Mouse (Mus musculus): ENCODE results near the gene Mmp19.

The Mmp19 gene

DNA sequence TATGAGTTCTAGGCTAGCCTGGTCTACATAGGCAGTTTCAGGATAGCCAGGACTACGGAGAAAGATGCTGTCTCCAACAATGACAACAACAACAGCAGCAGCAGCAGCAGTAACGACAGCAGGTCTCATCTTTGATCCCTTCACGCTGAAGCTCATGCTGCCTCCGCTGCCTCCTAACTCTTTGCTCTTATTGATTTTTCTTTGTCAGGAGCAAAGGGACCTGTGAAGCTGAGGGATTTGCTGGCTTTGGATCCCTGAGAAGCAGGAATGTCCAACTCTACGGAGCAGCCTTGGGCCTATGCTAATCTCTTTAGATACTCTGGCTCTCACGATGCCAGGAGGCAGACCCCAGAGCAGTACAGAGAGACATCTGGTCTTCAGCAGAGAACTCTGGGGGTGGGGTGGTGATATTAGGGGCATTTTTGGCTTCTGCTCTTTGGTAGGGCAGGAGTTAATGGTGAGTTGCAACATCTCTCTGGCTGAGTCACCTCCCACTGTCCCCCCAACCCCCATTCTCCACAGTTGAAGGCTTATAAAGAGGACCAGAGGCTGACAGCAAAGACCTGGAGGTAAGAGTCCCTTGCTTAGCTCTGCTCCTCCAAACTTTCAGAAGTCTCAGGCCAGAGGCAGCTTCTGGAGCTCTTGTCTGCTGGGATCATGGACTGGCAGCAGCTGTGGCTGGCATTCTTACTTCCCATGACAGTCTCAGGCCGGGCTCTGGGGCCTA lies at the start of gene Mmp19:
TSS of gene Mmp19 (plus strand) at position 513 of the 727 bp plus-strand sequence.
- no peak for DNase-seq (ENCODE audit: low spot score)

DNA sequence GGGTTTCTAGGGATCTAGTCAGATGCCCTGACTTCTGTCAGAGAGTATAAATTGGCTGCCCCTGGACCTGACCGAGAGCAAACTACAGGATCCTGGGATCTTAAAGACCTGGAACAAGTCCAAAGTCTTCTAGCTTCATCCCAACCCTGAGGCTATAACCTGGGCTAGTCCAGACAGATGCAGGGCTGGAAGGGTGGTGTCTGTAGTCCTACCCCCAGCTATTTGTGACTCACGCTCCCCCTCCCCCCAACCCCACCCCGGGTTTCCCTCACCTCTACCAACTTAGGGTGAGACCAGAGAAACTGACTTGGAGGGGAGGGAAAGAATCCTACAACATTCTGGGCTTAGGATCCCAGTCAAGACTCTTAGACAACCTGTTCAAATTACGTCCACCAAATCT lies 48.1 kb upstream of the Mmp19 start:
- DNase-seq (ENCODE audit: low spot score), result no peak

DNA sequence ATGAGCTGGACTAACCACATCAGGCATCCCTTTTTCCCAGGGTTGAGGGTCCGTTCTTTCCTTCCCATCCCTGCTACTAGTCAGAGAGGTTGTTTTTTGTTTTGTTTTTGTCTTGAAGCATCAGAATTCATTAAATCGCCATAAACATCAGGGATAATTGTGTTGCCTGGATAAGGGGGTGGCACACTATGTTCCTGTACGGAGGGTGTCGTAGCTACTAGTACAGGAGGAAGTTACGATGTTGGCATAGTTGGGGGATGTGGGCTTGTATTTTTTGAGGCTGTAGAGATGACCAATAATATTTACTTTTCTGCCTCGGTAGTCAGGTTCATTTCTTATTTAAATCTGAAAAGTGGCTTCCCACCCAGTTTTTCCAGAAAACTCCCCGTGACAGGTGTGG lies 47.5 kb upstream of the Mmp19 start:
- no peak for DNase-seq (ENCODE audit: low spot score)

DNA sequence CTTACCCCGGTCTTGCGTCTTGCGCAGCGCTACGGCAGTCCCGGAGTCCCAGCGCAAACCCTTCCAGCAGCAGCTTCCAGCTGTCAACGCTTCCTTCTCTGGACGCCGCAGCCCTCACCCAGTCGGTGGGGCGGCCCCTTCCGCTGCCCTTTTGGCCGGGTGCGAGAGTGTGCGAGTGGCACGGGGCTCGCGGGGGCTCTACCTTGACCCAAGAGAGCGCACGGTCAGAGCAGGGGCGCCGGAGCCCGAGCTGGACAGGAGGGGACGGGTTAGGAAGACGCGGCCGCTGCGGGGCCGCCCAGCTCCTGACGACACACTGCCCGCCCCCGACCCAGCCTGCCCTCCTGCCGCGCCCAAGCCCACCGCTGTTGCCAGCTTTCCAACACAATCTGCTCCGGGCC lies 46.9 kb upstream of the Mmp19 start:
- DNase-seq (ENCODE audit: low spot score), result no peak

DNA sequence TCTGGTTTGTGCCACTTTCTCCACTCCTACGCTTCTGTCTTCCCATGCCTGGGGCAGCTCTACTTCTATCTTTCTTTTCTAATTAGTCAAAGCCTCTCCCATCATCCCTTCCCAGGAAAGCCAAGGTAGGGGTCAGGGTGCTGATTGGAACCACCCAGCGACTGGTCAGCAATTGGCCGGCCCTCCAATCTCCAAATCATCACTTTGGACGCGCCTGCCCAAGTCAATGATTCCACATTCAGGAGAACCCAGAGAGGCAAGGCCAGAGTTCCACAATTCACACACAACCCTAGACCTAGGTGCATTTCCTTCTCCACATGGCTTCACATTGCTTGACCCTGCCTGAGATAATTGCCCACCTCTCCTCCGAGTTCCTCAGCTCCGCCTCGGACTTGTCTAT lies 46.5 kb upstream of the Mmp19 start:
- no peak for DNase-seq (ENCODE audit: low spot score)

DNA sequence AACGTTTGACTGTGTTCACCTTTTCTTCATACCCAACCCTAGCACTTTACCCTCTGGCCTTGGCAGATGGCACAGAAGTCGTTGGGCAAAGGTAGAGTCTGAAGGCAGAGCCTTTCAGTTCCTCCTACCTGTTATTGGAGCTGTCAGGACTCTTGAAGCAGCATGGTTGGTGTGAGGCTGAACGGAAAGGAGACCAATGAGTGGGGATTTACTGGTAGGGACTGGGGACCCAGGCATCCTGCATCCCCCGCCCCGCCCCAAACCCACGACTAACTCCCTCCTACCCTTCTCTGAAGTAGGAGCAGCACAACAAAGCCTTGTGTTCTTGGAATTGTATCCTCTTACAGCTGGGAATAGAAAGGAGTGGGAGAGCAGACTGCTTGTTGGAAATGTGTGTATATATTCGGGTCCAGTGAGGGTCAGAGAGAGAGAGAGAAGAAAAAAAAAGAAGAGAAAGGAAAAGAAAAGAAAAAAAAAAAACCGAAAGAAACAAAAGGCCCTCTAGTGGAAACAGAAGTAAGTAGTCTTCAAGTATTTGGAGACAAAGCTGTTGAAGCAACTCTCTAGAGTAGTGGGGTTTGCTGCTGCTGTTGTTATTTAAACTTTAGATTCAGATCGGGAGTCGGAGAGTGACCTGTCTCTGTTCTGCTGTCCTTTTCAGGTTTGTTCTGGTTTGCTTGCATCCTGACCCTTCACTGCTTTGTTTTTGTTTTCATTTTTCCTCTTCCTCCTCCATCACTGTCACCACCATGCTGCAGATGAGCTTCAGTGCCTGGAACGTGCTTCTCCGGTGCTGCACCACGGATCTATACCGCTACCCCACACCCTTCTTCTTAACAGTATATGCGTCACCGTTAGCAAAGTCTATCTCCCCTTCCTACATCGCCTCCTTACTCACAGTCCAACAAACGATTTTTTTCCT lies 45.8 kb upstream of the Mmp19 start, which contains the start of gene Dgka:
TSS of gene Dgka (minus strand) at position 176 of the 922 bp plus-strand sequence.
- no peak for DNase-seq (ENCODE audit: low spot score)

DNA sequence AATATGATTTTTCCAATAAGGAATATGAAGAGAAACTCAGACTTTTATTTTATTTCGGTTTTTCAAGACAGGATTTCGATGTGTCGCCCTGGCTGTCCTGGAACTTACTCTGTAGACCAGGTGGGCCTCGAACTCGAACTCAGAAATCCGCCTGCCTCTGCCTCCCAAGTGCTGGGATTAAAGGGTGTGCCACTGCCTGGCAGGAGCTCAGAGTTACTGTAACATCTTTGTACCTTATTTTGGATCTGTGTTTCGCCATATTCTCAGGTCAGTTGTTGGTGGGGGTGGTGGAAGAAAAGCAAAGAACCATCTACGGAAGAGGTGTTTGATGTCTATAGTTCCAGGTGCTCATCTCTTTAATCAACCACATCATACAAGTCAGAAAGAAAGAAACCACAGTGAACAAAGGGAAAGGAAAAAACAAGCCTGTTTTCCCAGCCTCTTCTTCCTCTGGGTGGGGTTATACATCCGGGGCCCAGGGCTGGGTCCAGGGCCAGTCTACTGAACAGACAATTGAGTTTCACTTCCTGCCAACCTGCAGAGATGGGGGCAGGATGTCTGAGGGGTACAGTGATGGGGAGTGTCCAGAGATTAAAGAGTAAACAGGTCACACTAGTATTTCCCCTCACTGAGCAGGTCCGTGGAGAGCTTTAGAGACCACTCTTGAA lies 44.6 kb upstream of the Mmp19 start:
- no peak for DNase-seq (ENCODE audit: low spot score)

DNA sequence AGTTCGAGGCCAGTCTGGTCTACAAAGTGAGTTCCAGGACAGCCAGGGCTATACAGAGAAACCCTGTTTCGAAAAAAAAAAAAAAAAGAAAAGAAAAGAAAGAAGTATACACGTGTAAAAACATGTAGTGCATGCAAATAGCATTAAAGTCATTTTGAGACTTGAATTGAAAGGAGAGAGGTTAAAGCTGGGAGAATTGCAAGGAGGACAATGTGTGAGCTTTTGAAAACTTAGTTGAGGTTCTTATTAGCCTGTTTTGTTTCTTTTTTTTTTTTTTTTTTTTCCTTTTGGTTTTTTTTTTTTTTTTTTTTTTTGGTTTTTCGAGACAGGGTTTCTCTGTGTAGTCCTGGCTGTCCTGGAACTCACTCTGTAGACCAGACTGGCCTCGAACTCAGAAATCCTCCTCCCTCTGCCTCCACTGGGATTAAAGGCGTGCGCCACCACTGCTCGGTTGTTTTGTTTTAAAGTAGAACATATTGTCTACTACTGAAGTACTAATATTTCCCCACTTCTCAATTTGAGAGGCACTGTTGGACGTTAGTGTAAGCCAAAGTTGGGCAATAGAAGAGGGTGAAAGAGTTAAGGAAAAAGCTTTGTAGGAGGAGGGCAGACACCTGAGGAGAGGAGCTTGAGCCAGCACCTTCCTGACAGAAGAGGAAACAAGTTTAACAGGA lies 43.6 kb upstream of the Mmp19 start:
- DNase-seq (ENCODE audit: low spot score), result no peak

DNA sequence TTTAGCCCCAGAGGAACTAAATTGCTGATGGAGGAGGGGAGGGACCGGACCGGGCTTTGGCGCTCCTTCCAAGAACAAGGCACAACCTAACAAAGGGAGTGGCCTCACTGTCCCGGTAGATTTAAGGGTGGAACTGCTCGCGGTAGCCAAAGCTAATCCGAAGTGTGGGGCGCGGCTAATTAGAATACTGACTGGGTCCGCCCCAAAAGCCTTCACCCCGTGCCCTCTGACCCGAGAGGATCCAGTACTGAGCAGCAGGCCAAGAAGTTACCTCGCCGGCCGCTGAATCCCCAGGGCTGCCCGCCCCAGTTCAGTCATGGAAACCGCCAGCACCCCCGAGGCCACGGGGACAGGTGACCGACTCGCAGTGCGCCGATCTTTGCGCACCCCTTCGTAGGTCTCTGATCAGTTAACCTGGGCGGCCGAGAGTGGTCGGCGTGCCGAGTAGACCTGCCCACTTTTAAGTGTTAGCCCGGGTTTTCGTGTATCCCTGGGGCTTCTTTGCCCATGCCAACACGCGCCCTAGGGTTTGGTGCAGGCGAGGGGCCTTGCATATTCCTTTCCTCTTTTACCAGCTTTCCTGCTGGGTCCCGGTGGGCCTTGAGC lies 43.0 kb upstream of the Mmp19 start, which contains the start of gene Pym1:
TSS of gene Pym1 (plus strand) at position 244 of the 606 bp plus-strand sequence.
- no peak for DNase-seq (ENCODE audit: low spot score)

DNA sequence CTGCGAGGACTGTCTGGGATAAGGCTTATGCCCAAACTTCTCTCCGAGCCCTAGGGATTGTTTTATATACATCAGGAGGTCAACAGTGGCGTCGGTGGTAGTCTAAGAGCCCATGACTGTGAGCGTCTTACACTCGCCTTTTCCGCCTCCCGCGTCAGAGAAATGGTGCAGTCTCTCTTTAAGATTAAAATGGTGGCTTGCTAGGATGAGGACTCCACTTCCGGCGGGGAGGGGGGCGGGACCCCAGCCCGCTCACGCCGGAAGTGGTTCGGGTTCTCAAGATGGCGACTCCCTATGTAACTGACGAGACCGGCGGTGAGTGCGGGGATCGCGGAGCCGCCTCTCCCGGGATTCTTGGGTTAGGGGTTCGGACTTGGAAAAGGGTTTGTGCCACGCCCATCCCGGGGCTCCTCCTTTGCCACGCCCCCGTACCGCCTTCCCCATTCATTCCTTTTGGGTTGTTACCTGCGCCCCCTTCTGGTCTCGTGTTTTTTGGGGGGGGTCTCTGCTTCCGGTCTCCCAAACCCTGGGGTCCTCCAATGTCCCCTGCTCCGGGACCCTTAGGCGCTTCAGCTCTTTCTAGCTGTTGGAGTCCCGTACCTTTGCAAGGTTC lies 42.4 kb upstream of the Mmp19 start:
- no peak for DNase-seq (ENCODE audit: low spot score)

DNA sequence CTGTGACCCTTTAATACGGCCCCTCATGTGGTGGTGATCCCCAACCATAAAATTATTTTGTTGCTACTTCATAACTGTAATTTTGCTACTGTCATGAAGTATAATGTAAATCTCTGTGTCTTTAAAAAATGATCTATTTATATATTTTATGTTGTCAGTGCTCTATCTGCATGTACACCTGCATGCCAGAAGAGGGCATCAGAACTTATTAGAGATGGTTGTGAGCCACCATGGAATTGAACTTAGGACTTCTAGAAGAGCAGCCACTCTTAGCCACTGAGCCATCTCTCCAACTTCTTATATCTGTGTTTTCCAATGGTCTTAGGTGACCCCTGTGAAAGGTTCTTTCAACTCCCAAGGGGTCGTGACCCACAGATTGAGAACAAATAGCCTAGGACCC lies 17.8 kb upstream of the Mmp19 start:
- no peak for DNase-seq (ENCODE audit: low spot score)

DNA sequence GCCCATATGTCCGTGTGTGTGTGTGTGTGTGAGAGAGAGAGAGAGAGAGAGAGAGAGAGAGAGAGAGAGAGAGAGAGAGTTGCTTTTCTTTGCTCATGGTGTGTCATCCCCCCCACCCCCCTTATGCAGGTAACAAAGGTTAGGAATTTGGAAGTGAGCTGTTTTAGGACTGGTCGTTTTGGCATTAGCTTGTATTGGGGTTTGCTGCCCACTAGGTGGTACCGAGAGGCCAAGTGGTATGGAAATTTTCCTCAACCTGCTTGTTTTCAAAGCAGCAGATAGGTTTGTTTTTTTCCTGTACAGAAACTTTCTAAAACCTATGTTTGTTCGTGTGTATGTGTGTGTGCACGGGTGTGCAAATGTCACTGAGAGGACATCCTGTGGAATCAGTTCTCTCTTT lies 17.0 kb upstream of the Mmp19 start:
- DNase-seq (ENCODE audit: low spot score), result no peak

DNA sequence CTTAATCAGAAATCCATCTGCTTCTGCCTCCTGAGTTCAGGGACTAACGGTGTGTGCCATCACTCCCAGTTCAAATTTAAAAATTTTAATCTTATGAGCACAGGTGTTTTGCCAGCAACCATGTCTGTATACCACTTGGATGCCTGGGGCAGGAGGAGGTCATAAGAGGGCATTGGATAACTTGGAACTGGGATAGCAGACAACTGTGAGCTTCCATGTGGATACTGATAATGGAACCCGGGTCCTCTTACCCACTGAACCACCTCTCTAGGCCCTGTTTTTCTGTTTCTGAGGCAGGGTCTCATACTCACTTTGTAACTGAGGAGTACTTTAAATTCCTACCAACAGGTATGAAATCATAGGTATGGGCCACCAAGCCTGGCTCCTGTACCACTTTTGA lies 12.3 kb upstream of the Mmp19 start:
- DNase-seq (ENCODE audit: low spot score), result no peak

DNA sequence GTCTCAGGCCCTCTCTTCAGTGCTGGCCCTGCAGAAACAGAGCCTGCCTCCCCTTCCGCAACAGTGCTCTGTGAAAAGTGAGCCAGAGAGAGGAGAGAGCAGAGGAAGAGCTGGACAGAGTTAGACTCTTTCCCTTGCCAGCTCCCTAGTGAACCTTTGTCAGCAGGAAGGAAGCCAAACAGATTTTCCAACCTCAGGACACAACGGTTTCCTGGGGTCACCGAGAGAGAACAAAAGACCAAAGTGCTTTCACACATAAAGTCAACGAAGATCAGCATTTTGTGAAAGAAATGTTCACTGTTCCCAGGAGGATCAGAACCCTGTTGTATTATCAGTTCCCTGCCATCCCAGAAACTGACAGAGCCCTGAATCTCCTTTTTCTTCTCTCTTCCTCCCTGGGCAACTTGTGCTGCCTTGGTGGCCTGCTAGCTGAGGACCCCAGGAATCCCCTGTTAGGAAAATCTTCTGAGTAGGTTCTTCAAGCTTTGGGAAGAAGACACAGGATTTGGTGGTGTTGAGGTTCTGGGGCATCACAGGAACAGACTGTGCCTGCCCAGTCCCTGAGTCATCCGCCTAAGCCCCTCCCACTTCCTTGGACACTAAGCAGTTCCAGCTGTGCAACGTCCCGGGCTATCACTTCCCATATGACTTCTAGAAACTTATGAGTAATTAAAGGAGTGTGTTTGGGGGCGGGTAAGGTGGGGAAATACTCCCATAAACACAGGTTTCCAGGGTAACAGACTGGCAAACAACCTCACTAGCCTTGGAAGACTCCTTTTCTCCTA lies 11.5 kb upstream of the Mmp19 start:
- no peak for DNase-seq (ENCODE audit: low spot score)

DNA sequence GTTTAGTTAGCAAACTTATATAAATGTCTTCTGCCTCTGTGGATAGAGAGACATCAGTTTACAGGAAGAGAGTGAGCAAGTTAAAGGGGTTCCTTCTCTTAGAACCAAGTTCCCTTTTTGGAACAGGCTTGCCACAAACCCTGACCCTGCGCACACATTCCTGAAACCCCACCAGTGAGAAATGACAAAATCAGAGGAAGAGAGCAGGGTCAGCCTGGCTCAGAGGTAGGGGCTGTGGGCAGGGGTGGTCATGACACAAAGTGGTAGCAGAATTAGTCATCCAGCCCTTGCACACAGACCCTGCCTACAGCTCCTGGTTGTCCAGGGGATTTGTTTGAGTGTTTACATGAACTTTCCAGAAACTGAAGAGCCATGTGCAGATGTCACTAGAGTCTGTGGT lies 10.5 kb upstream of the Mmp19 start:
- no peak for DNase-seq (ENCODE audit: low spot score)

DNA sequence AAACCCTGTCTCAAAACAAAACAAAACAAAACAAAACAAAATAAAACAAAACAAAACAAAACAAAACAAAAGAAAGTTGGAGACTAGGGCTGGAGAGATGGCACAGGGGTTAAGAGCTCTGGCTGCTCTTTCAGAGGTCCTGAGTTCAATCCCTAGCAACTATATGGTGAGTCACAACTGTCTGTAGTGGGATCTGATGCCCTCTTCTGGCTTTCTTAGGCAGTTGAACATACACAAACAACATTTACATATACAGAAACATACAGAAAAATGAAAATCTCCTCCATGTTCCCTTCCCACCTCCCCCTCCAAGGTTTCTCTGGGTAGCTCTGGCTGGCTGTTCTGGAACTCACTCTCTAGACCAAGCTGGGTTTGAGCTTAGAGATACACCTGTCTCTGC lies 1.3 kb downstream of the Mmp19 start:
- DNase-seq (ENCODE audit: low spot score), result no peak

DNA sequence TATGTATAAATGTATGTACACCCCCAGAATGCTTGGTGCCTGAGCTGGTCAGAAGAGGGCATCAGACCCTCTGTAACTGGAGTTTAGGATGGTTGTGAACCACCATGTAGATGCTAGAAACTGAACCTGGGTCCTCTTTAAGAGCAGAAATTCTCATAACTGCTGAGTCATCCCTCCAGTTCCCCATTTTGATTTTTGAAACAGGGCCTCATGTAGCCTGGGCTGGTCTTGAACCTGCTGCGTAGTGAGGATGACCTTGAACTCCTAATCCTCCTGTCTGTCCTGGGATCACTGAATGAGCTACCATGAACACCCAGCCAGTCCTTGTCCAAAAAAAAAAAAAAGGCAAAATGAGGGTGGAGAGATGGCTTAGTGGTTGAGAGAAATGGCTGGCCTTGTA lies 2.5 kb downstream of the Mmp19 start:
- no peak for DNase-seq (ENCODE audit: low spot score)

DNA sequence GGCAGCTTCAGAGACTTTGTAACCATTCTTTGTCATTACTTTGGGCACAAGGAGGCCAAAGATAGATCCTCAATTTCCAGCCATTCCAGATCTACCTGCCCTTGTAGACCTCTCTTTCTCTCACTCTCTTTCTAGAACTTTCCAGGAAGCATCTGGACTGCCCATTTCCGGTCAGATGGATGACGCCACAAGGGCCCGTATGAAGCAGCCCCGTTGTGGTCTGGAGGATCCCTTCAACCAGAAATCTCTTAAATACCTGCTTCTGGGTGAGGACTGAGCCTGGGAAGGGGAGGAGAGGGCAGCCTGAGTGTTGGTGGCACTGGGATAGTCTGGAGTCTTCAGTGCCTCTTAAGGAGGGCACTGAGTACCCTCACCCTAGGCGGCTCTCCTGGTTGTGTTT lies 3.7 kb downstream of the Mmp19 start:
- DNase-seq (ENCODE audit: low spot score), result no peak

DNA sequence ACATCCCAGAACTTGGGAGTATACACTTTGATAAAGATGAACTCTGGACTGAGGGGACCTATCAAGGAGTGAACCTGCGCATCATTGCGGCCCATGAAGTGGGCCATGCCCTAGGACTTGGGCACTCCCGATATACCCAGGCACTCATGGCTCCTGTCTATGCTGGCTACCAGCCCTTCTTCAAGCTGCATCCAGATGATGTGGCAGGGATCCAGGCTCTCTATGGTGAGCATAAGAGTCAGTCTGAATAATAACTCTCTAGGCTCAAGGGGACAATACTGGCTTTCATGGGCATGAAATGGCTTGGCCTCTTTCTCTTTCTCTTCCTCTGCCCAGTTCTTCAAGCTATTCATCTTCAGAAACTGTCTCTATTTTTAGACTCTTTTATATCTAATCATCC lies 4.9 kb downstream of the Mmp19 start:
- DNase-seq (ENCODE audit: low spot score), result no peak

DNA sequence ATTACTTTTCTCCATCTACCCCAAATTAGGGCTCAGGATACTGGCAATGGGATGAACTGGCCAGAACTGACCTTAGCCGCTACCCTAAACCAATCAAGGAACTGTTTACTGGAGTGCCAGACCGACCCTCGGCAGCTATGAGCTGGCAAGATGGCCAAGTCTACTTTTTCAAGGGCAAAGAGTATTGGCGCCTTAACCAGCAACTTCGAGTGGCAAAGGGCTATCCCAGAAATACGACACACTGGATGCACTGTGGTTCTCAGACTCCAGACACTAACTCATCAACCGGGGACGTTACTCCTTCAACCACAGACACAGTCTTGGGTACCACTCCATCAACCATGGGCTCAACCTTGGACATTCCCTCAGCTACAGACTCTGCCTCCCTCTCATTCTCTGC lies 8.0 kb downstream of the Mmp19 start:
- DNase-seq (ENCODE audit: low spot score), result no peak
